ENCODE assay signal across 20 mouse cellular contexts in genomic region chr1:129644252-129644861, GRCm38 (mm10).
DNase-seq lines count a peak whose midpoint lies in the region; ATAC-seq and TF ChIP-seq lines count a peak whose summit lies in the region.
"Had no signal": no experiment of that assay in that cellular context is flagged by ENCODE, and none has a peak within 500 bp of the region (broad histone marks: within the 10 kb centered on the region; RNA-seq: fewer than 3 reads in every experiment).

No protein-coding gene starts in this region.

- no peaks in the 10 kb centered on the region for H3K9me3 ChIP-seq in midbrain, postnatal 0 days (ENCODE audit: low read length)
- no peaks in the 10 kb centered on the region for H3K9me3 ChIP-seq in midbrain, embryonic 10.5 days (replicated peaks)
- no peaks in the 10 kb centered on the region for H3K9me3 ChIP-seq in forebrain, postnatal 0 days (ENCODE audit: low read length)
- H3K9me3 ChIP-seq: heart, embryonic 15.5 days; liver, embryonic 12.5 days had no signal

- no peak for ATAC-seq in midbrain, postnatal 0 days (ENCODE audit: low FRiP score)
- ATAC-seq in forebrain, postnatal 0 days = peak; percentile 84
- ATAC-seq: liver, embryonic 12.5 days had no signal

- TF ChIP-seq CTCF in midbrain, postnatal 0 days (IDR thresholded peaks at IDR 0.05) = no peak
- no peak for TF ChIP-seq CTCF in forebrain, postnatal 0 days (IDR thresholded peaks at IDR 0.05; ENCODE audit: low read depth)

- no peak overlapping the region for H3K4me3 ChIP-seq in midbrain, postnatal 0 days (ENCODE audit: low read depth, low read length)
- no peak overlapping the region for H3K4me3 ChIP-seq in midbrain, embryonic 10.5 days
- no peak overlapping the region for H3K4me3 ChIP-seq in forebrain, postnatal 0 days (ENCODE audit: low read depth, low read length)
- H3K4me3 ChIP-seq: heart, embryonic 15.5 days; layer of hippocampus, adult 2 months; liver, embryonic 12.5 days had no signal

- H3K4me1 ChIP-seq in midbrain, postnatal 0 days (ENCODE audit: insufficient read depth, low read length) = no peaks in the 10 kb centered on the region
- no peaks in the 10 kb centered on the region for H3K4me1 ChIP-seq in midbrain, embryonic 10.5 days
- peaks cover 10% of the 10 kb centered on the region; the same call in 1 of the 2 replicates for H3K4me1 ChIP-seq in forebrain, postnatal 0 days (ENCODE audit: insufficient read depth)
- H3K4me1 ChIP-seq: heart, embryonic 15.5 days; liver, embryonic 12.5 days had no signal

- H3K36me3 ChIP-seq in midbrain, postnatal 0 days (ENCODE audit: insufficient read depth, low read length) = no peaks in the 10 kb centered on the region
- no peaks in the 10 kb centered on the region for H3K36me3 ChIP-seq in midbrain, embryonic 10.5 days
- no peaks in the 10 kb centered on the region for H3K36me3 ChIP-seq in forebrain, postnatal 0 days (ENCODE audit: insufficient read depth)
- H3K36me3 ChIP-seq: heart, embryonic 15.5 days; liver, embryonic 12.5 days had no signal

- no peak overlapping the region for H3K27ac ChIP-seq in midbrain, postnatal 0 days (ENCODE audit: low read depth, low read length)
- no peak overlapping the region for H3K27ac ChIP-seq in midbrain, embryonic 10.5 days (replicated peaks)
- no peak overlapping the region for H3K27ac ChIP-seq in forebrain, postnatal 0 days (ENCODE audit: low read depth, low read length)
- H3K27ac ChIP-seq: heart, embryonic 15.5 days; layer of hippocampus, adult 2 months; liver, embryonic 12.5 days; macrophage had no signal

- peak; percentile 40 for DNase-seq in midbrain, postnatal 0 days (ENCODE audit: low spot score)
- no peak for DNase-seq in midbrain, embryonic 10.5 days (ENCODE audit: low spot score)
- DNase-seq in embryo, embryonic 9.5 days (ENCODE audit: extremely low spot score) = peak; percentile 1
- DNase-seq in forebrain, postnatal 0 days = peak; percentile 31
- DNase-seq in ovary, adult 18-20 months (ENCODE audit: low spot score) = no peak
- DNase-seq in spleen, postnatal 4 days (ENCODE audit: low spot score in 2 of 2) = no peak
- DNase-seq in lung, postnatal 14 days = no peak
- DNase-seq: adrenal gland, adult 8-10 months; cerebellum, adult 8-10 months; heart, adult 18-20 months; kidney, adult 11 months; kidney, postnatal 10 days; left cerebral cortex, postnatal 4 days; lung, embryonic 14.5 days; right cerebral cortex, postnatal 4 days; thymus, postnatal 4 days had no signal

- no peaks in the 10 kb centered on the region for H3K27me3 ChIP-seq in midbrain, postnatal 0 days (ENCODE audit: insufficient read depth, low read length)
- H3K27me3 ChIP-seq in midbrain, embryonic 10.5 days (ENCODE audit: low read depth, poor library complexity, severe bottlenecking) = no peaks in the 10 kb centered on the region
- H3K27me3 ChIP-seq in forebrain, postnatal 0 days (ENCODE audit: insufficient read depth, low read length) = no peaks in the 10 kb centered on the region
- H3K27me3 ChIP-seq: heart, embryonic 15.5 days; liver, embryonic 12.5 days had no signal

- no peak overlapping the region for H3K4me2 ChIP-seq in midbrain, postnatal 0 days (ENCODE audit: low read depth, low read length, poor library complexity, severe bottlenecking)
- H3K4me2 ChIP-seq in forebrain, postnatal 0 days (ENCODE audit: low read depth) = no peak overlapping the region
- H3K4me2 ChIP-seq: heart, embryonic 15.5 days; liver, embryonic 12.5 days; lung, embryonic 14.5 days had no signal

- 66% methylated on average over 8 of the region's 8 CpGs for WGBS in midbrain, postnatal 0 days
- WGBS in midbrain, embryonic 10.5 days = 64% methylated on average over 8 of the region's 8 CpGs
- WGBS in forebrain, postnatal 0 days = 24% methylated on average over 8 of the region's 8 CpGs

- H3K9ac ChIP-seq in midbrain, postnatal 0 days (replicated peaks; ENCODE audit: low read length, poor library complexity, severe bottlenecking) = no peak overlapping the region
- no peak overlapping the region for H3K9ac ChIP-seq in forebrain, postnatal 0 days
- H3K9ac ChIP-seq: heart, embryonic 15.5 days; liver, embryonic 12.5 days; lung, embryonic 14.5 days had no signal

Comparison
In these comparisons a context has a peak if more than half of its experiments do, and no peak if none do; other contexts are left out.
1. DNase-seq: peak in midbrain, postnatal 0 days (single experiment), embryo, embryonic 9.5 days (single experiment) and forebrain, postnatal 0 days (single experiment); none in midbrain, embryonic 10.5 days (single experiment), ovary, adult 18-20 months (single experiment), spleen, postnatal 4 days (0 of 2) and lung, postnatal 14 days (single experiment).